Mouse (Mus musculus): ENCODE data around the gene Rab11fip3.

- TF ChIP-seq CTCF (IDR thresholded peaks at IDR 0.05; ENCODE audit: low read depth) (no peak), EP300 (optimal IDR thresholded peaks at IDR 0.05) (no peak)
Measured at GRCm38 (mm10) chr17:25943769-25944168, 125.6 kb downstream of the Rab11fip3 start.
